Mouse (Mus musculus): ENCODE data around the gene Rps19. TPM values are rescaled to one million over a fixed set of nuclear protein-coding genes. Genes with fewer than 3 reads are reported as not detected.

Gene Rps19
- polyA plus RNA-seq, 1 experiment, result 624 TPM

GRCm38 (mm10) chr7:24852557-24853232 is 31.5 kb upstream of the Rps19 start:
- TF ChIP-seq CTCF (IDR thresholded peaks at IDR 0.05; ENCODE audit: borderline replicate concordance, extremely low read depth, insufficient read depth, insufficient read length), result no peak
- no peak for TF ChIP-seq POLR2A (IDR thresholded peaks at IDR 0.05; ENCODE audit: borderline replicate concordance, extremely low read depth, insufficient read depth, insufficient read length, poor library complexity, severe bottlenecking)

GRCm38 (mm10) chr7:24853233-24853563 is 31.0 kb upstream of the Rps19 start:
- TF ChIP-seq CTCF (IDR thresholded peaks at IDR 0.05; ENCODE audit: borderline replicate concordance, extremely low read depth, insufficient read depth, insufficient read length) (no peak), POLR2A (IDR thresholded peaks at IDR 0.05; ENCODE audit: borderline replicate concordance, extremely low read depth, insufficient read depth, insufficient read length, poor library complexity, severe bottlenecking) (no peak)
- no peak for DNase-seq (ENCODE audit: low read depth)

More at GRCm38 (mm10) chr7:24852557-24853232, 31.5 kb upstream of the Rps19 start:
- no peak for DNase-seq (ENCODE audit: low read depth)

- no peak for DNase-seq (ENCODE audit: low read depth)
- TF ChIP-seq CTCF (IDR thresholded peaks at IDR 0.05; ENCODE audit: borderline replicate concordance, extremely low read depth, insufficient read depth, insufficient read length), result no peak
- TF ChIP-seq POLR2A (IDR thresholded peaks at IDR 0.05; ENCODE audit: borderline replicate concordance, extremely low read depth, insufficient read depth, insufficient read length, poor library complexity, severe bottlenecking), result no peak
These were observed 30.5 kb upstream of the Rps19 start for GRCm38 (mm10) chr7:24853695-24854094.

GRCm38 (mm10) chr7:24856460-24857120 is 27.6 kb upstream of the Rps19 start:
- TF ChIP-seq CTCF (IDR thresholded peaks at IDR 0.05; ENCODE audit: borderline replicate concordance, extremely low read depth, insufficient read depth, insufficient read length), result no peak
- no peak for TF ChIP-seq POLR2A (IDR thresholded peaks at IDR 0.05; ENCODE audit: borderline replicate concordance, extremely low read depth, insufficient read depth, insufficient read length, poor library complexity, severe bottlenecking)
- DNase-seq (ENCODE audit: low read depth), result no peak

GRCm38 (mm10) chr7:24859234-24859633 is 24.9 kb upstream of the Rps19 start:
- DNase-seq (ENCODE audit: low read depth), result no peak
- no peak for TF ChIP-seq CTCF (IDR thresholded peaks at IDR 0.05; ENCODE audit: borderline replicate concordance, extremely low read depth, insufficient read depth, insufficient read length)
- no peak for TF ChIP-seq POLR2A (IDR thresholded peaks at IDR 0.05; ENCODE audit: borderline replicate concordance, extremely low read depth, insufficient read depth, insufficient read length, poor library complexity, severe bottlenecking)

DNA sequence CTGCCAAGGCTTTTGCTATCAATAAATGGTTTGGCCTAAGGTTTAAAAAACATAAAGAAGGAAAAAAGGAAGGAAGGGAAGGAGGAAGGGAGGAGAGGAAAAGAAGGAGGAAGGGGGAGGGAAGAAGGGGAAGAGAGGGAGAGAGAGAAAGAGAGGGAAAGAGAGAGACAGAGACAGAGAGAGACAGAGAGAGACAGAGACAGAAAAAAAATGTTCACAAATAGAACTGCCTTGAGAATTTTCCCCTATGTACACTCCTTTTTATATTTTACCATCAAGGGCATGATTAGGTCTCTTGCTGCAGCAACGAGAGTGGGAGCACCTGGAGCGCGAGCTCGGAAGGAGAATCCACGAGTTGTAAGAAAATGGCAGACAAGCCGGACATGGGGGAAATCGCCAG is 22.3 kb upstream of the Rps19 start, which contains the start of gene Gm9844:
TSS of gene Gm9844 (plus strand) at position 301 of the 400 bp plus-strand sequence.
- no peak for DNase-seq (ENCODE audit: low read depth)
- TF ChIP-seq CTCF (IDR thresholded peaks at IDR 0.05; ENCODE audit: borderline replicate concordance, extremely low read depth, insufficient read depth, insufficient read length) (no peak), POLR2A (IDR thresholded peaks at IDR 0.05; ENCODE audit: borderline replicate concordance, extremely low read depth, insufficient read depth, insufficient read length, poor library complexity, severe bottlenecking) (no peak)

- no peak for DNase-seq (ENCODE audit: low read depth)
- TF ChIP-seq POLR2A (IDR thresholded peaks at IDR 0.05; ENCODE audit: borderline replicate concordance, extremely low read depth, insufficient read depth, insufficient read length, poor library complexity, severe bottlenecking) (no peak), CTCF (IDR thresholded peaks at IDR 0.05; ENCODE audit: borderline replicate concordance, extremely low read depth, insufficient read depth, insufficient read length) (no peak)
These were observed 21.3 kb upstream of the Rps19 start for GRCm38 (mm10) chr7:24862853-24863252.

DNA sequence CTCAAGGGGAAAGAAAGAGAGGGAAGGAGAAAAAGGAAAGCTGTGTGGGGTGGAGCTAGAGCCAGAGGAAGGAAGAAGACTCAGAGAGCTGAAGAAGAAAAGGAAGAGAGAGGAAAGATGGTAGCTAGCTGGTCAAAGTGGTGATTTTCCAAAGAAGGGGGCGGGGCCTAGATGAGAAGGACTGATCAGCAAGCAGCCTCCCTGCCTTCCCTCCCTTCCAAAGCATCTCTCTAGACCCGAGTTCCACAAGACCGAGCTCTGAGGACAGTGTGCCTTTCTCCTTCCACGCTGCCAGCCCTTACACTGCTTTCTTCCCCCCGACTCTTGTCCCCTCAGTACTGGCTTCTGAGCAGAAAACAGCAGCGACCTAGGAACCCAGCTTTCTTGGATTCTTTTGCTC is 20.0 kb upstream of the Rps19 start:
- TF ChIP-seq POLR2A (IDR thresholded peaks at IDR 0.05; ENCODE audit: borderline replicate concordance, extremely low read depth, insufficient read depth, insufficient read length, poor library complexity, severe bottlenecking), result no peak
- TF ChIP-seq CTCF (IDR thresholded peaks at IDR 0.05; ENCODE audit: borderline replicate concordance, extremely low read depth, insufficient read depth, insufficient read length), result no peak
- no peak for DNase-seq (ENCODE audit: low read depth)

GRCm38 (mm10) chr7:24869080-24869479 is 15.1 kb upstream of the Rps19 start:
- DNase-seq (ENCODE audit: low read depth), result peak; percentile 69
- TF ChIP-seq POLR2A (IDR thresholded peaks at IDR 0.05; ENCODE audit: borderline replicate concordance, extremely low read depth, insufficient read depth, insufficient read length, poor library complexity, severe bottlenecking), result no peak
- no peak for TF ChIP-seq CTCF (IDR thresholded peaks at IDR 0.05; ENCODE audit: borderline replicate concordance, extremely low read depth, insufficient read depth, insufficient read length)

DNA sequence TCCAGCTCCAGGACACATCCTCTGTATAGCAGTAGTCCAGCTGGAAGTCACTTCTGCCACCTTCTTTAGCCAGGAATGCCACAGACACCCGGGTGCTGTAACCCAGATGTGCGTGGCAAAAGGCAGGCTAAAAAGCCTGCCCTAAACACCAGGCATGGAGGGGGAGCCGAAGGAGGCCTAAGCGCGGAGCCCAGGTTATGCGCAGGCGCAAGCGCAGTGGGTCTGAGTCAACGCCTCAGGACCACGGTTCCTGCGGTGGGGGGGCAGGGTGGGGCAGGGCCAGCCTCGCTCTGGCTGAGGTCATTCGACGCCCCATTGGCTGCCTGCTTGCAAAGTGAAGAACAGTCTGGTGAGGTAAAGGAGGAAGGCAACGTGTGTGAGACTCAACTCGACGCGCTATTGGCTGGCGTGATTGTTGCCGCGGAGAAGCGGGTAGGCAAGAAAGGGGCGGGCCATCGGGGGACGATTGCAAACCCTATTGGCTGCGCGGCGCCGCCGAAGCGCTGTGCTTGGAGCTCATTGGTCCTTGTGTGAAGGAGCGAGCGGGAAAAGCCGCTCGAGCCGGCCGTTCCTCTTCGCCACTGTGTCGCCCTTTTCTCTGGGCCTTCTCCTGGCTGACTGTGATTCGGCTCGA is 14.5 kb upstream of the Rps19 start, which contains the start of the genes Lypd4 and Dmrtc2:
TSS of gene Lypd4 (minus strand) at position 410 of the 634 bp plus-strand sequence.
TSS of gene Dmrtc2 (plus strand) at position 526 of the 634 bp plus-strand sequence.
- peak; percentile 51 for DNase-seq (ENCODE audit: low read depth)
- TF ChIP-seq POLR2A (IDR thresholded peaks at IDR 0.05; ENCODE audit: borderline replicate concordance, extremely low read depth, insufficient read depth, insufficient read length, poor library complexity, severe bottlenecking) (no peak), CTCF (IDR thresholded peaks at IDR 0.05; ENCODE audit: borderline replicate concordance, extremely low read depth, insufficient read depth, insufficient read length) (no peak)

GRCm38 (mm10) chr7:24877588-24877987 is 6.6 kb upstream of the Rps19 start:
- DNase-seq (ENCODE audit: low read depth), result no peak
- TF ChIP-seq POLR2A (IDR thresholded peaks at IDR 0.05; ENCODE audit: borderline replicate concordance, extremely low read depth, insufficient read depth, insufficient read length, poor library complexity, severe bottlenecking), result no peak
- TF ChIP-seq CTCF (IDR thresholded peaks at IDR 0.05; ENCODE audit: borderline replicate concordance, extremely low read depth, insufficient read depth, insufficient read length), result no peak

Measured in brain, embryonic 14.5 days (tissue).